Mouse (Mus musculus) kidney, adult 18-20 months (tissue): Measurements from ENCODE around the gene Ankrd11.

Experiments
- DNase-seq: peaks from one replicate; pipeline ENCODE4 v3.0.0; 2021

The Ankrd11 gene

GRCm38 (mm10) chr8:123004033-123004922, 37.8 kb downstream of the Ankrd11 start:
- no peak for DNase-seq

GRCm38 (mm10) chr8:123000311-123000710, 41.8 kb downstream of the Ankrd11 start:
- no peak for DNase-seq

- no peak for DNase-seq
These were observed 44.1 kb downstream of the Ankrd11 start for GRCm38 (mm10) chr8:122997963-122998362.

GRCm38 (mm10) chr8:122993740-122994139, 48.3 kb downstream of the Ankrd11 start:
- DNase-seq, result no peak

GRCm38 (mm10) chr8:122993031-122993430, 49.0 kb downstream of the Ankrd11 start:
- no peak for DNase-seq

- no peak for DNase-seq
These were observed 49.8 kb downstream of the Ankrd11 start for GRCm38 (mm10) chr8:122992296-122992695.

- DNase-seq, result no peak
These were observed 50.7 kb downstream of the Ankrd11 start for GRCm38 (mm10) chr8:122991368-122991767.

- DNase-seq, result no peak
These were observed 52.1 kb downstream of the Ankrd11 start for GRCm38 (mm10) chr8:122989976-122990375.

- no peak for DNase-seq
These were observed 53.1 kb downstream of the Ankrd11 start for GRCm38 (mm10) chr8:122988955-122989354.

GRCm38 (mm10) chr8:122987255-122987654, 54.8 kb downstream of the Ankrd11 start:
- no peak for DNase-seq

- DNase-seq, result no peak
These were observed 55.4 kb downstream of the Ankrd11 start for GRCm38 (mm10) chr8:122986501-122987184.

GRCm38 (mm10) chr8:122984175-122984574, 57.9 kb downstream of the Ankrd11 start:
- no peak for DNase-seq

GRCm38 (mm10) chr8:122983178-122983942, 58.7 kb downstream of the Ankrd11 start:
- peak; percentile 44 for DNase-seq

- no peak for DNase-seq
These were observed 60.4 kb downstream of the Ankrd11 start for GRCm38 (mm10) chr8:122981646-122982045.

GRCm38 (mm10) chr8:122979865-122980509, 62.1 kb downstream of the Ankrd11 start:
- DNase-seq, result no peak

GRCm38 (mm10) chr8:122979424-122979823, 62.7 kb downstream of the Ankrd11 start:
- DNase-seq, result no peak

GRCm38 (mm10) chr8:122976046-122976445, 66.0 kb downstream of the Ankrd11 start:
- no peak for DNase-seq

GRCm38 (mm10) chr8:122969964-122970620, 72.0 kb downstream of the Ankrd11 start:
- no peak for DNase-seq

GRCm38 (mm10) chr8:122968145-122968544, 73.9 kb downstream of the Ankrd11 start:
- DNase-seq, result no peak

- no peak for DNase-seq
These were observed 75.4 kb downstream of the Ankrd11 start for GRCm38 (mm10) chr8:122966638-122967037.

GRCm38 (mm10) chr8:122962046-122962445, 80.0 kb downstream of the Ankrd11 start:
- DNase-seq, result no peak

- DNase-seq, result no peak
These were observed 80.6 kb downstream of the Ankrd11 start for GRCm38 (mm10) chr8:122961458-122961857.
